Mouse (Mus musculus) left cerebral cortex, postnatal 14 days (tissue): ENCODE results near the gene Pdcl3. TPM values are rescaled to one million over a fixed set of nuclear protein-coding genes. Genes with fewer than 3 reads are reported as not detected.
"Not testable (repeated sequence)": the region's sequence is repeated elsewhere in the genome, so short reads cannot be mapped to it uniquely, and the experiment has no call there.

Source experiments
- DNase-seq, 2 experiments: peaks; one replicate each; pipeline ENCODE4 v3.0.0; 2021 to 2022; ENCODE audit warnings: low spot score in 2 of 2, mixed read lengths in 1 of 2
- intact Hi-C: fragments of 180-260 bp; cut with DNase I; formaldehyde crosslinking; loops from one replicate; pipeline ENCODE4 v1.15.1; 2025
- total RNA-seq, 2 experiments: library from RNA; stranded (reverse); gene quantifications; 2 replicates each; pipeline ENCODE4 v1.2.3; 2021

Gene Pdcl3
- total RNA-seq, 2 experiments from 2014 or later, result 38.2 to 38.4 TPM

- DNase-seq, result peak; percentile 53 to 82
- intact Hi-C loops, result loop anchor here (5.0 kb wide), 2 partner anchors 85 to 180 kb away; partner anchors contain the start of gene Npas2
Measured at GRCm38 (mm10) chr1:39012576-39012975, 27.2 kb downstream of the Pdcl3 start.

DNA sequence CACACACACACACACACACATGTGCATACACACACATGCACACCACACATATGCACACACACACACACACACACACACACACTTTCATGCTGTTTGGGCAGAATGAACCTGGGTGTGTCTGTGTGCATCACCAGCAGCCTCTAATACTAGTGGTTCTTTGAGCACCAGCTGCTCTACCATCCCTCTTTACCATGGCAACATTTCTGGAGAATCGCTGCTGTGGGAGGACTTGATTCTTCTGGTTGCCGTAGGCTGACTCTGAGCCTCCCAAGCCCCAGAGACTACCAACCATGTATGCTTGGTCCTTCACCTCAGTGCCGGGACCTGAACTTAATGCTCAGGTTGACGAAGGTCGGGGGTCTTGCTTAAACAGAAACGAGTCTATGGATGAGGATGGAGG, 28.4 kb downstream of the Pdcl3 start:
- peak; percentile 52 to 81 for DNase-seq
- intact Hi-C loops, result loop anchor here (5.0 kb wide), 2 partner anchors 83 to 178 kb away; partner anchors contain the start of gene Npas2

- intact Hi-C loops, result no loop called here
- DNase-seq, result no peak
Measured at GRCm38 (mm10) chr1:39015529-39015928, 30.1 kb downstream of the Pdcl3 start.

GRCm38 (mm10) chr1:39017871-39018270, 32.5 kb downstream of the Pdcl3 start:
- DNase-seq, result no peak
- intact Hi-C loops, result no loop called here

GRCm38 (mm10) chr1:39025142-39025541, 39.7 kb downstream of the Pdcl3 start:
- intact Hi-C loops, result loop anchor here (5.0 kb wide), 1 partner anchor 72 kb away; no protein-coding TSS in a partner anchor
- no peak for DNase-seq

DNA sequence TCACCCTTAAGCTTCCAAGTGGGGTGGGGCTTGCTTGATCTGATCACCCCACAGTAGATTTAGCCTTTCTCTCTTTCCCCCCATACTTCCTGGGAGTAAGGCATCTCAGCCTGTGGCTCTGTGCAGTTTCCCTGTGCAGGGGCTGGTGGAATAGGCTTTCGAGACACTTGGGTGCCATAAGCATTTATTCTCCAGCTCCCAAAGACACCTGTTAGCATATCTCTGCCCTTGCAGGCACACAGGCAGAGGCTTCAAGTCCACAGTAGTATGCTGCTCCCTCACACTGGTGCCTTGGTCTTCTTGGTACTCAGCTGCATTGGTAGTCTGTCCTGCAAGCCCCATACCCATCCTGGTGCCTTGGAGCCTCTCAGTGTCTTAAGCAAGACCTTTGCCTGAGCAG, 40.4 kb downstream of the Pdcl3 start:
- intact Hi-C loops, result loop anchor here (5.0 kb wide), 1 partner anchor 71 kb away; no protein-coding TSS in a partner anchor
- no peak for DNase-seq

- DNase-seq, result peak; percentile 26 to 51
- intact Hi-C loops, result loop anchor here (5.0 kb wide), 1 partner anchor 68 kb away; no protein-coding TSS in a partner anchor
Measured at GRCm38 (mm10) chr1:39029176-39029575, 43.8 kb downstream of the Pdcl3 start.

DNA sequence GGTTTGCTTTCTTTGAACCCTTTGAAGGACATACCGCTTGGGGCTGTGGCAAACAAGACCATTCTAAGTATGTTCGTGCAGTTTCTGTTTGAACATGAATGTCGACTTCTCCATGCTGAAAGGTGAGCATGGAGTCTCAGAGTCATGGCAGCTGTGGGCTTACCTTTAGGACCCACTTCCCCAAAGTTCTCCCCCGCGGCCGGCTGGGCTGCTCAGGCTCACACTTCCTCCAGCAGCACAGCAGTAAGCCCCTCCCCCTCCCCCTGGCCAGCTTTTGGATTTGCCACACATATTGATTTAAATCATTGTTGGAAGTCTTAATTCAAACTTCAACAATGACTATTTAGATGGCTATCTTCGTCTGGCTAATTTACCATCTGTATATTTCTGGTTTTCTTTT, 44.7 kb downstream of the Pdcl3 start:
- intact Hi-C loops, result no loop called here
- no peak for DNase-seq

- intact Hi-C loops, result no loop called here
- DNase-seq, result peak in 1 of 2 experiments; percentile 34
Measured at GRCm38 (mm10) chr1:39035817-39036216, 50.4 kb downstream of the Pdcl3 start.

- no peak for DNase-seq
- intact Hi-C loops, result no loop called here
Measured at GRCm38 (mm10) chr1:39042188-39042587, 56.8 kb downstream of the Pdcl3 start.

DNA sequence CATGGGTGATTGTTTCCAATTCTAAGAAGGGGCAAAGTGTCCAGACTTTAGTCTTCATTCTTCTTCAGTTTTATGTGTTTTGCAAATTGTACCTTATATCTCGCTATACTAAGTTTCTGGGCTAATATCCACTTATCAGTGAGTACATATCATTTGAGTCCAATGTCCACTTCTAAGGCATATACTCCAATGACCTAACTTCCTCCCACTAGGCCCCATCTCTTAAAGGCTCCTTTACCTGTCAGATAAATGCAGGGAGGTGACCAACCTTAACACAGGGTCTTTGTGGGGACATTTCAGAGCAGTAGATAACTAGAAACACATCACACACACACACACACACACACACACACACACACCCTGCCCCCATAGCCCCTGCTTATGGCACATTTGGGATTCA, 59.0 kb downstream of the Pdcl3 start:
- intact Hi-C loops, DNase-seq: not testable (repeated sequence)

GRCm38 (mm10) chr1:39046689-39047088, 61.3 kb downstream of the Pdcl3 start:
- no peak for DNase-seq
- intact Hi-C loops, result no loop called here

Other genes with a start within 250 kb of the Pdcl3 start
- gene Lonrf2, start 148.9 kb upstream of the Pdcl3 start, total RNA-seq, result 100 to 1,000 TPM; 127 to 129 TPM
- 10 to 100 TPM; 57.0 to 58.3 TPM for gene Chst10, start 87.4 kb upstream of the Pdcl3 start, total RNA-seq
- not detected for gene Nms, start 46.5 kb upstream of the Pdcl3 start, total RNA-seq
- gene Npas2, start 208.1 kb downstream of the Pdcl3 start, total RNA-seq, result 10 to 100 TPM; 52.9 to 54.5 TPM